Mouse (Mus musculus) CD4-positive helper T cell, adult 2 months (primary cell): ENCODE results near the gene Comp.

Experiments used
- DNase-seq: peaks from one replicate; pipeline ENCODE4 v3.0.0-alpha.2; 2012; ENCODE audit warnings: low read depth, missing footprints, low spot score

The Comp gene

GRCm38 (mm10) chr8:70373397-70374317, at the start of gene Comp:
Comp (plus strand) TSS chr8:70373558.
- DNase-seq, result no peak

DNA sequence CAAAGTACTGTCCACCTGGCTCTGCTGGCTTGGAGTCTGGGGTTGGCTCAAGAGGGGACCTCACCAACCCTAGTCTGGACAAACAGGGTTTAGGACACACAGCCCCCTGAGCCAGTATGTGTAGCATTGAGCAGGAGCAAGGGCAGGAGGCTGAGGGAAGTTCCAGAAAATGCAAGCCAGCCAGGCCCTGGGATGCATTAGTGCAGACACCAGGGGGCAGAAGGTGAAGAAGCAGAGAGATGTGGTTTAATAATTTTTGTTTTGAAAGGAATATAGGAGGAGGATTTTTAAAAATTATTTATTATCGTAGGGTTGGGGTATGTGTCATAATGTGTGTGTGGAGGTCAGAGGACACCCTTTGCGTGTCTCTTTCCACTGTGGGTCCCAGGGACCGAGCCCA, 49.6 kb upstream of the Comp start:
- DNase-seq, result no peak

- DNase-seq, result no peak
These were observed 45.8 kb upstream of the Comp start for GRCm38 (mm10) chr8:70327512-70327911.

DNA sequence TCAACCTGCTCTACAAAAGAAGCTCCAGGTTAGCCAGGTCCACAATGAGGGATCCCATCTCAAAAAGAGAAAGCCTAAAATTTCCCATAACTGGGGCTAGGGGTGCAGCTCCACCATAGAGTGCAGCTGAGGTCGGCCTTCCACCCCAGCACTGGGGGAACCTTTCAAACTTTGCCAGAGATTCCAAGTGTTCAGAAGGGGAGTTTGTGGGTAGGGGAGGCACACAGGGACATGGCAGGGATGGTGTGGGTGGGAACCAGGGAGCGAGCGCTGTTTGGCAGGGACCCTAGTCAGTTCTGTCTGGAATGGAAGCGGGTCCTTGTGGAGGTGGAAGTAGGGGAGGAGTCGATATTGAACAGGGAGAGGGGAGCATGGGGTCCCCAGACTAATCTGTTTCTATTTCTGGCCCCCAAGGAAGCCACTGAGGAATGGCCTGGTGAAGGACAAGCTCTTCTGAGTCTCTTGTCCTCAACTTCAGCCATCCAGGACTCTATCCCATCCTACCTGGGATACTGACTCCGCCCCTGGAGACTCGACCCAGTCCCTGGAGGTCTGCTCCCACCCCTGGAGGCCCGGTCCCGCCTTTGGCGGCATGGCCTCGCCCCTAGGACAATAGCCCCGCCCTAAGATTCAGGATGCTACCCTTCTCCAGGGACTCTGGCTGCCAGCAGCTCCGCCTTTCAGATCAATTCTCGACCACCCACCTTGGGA, 44.1 kb upstream of the Comp start, which contains the start of gene Gdf1:
Gene Gdf1, plus strand, starts transcription at position 694 of the 711 bp plus-strand sequence.
- DNase-seq, result no peak

- DNase-seq, result no peak
These were observed 43.3 kb upstream of the Comp start for GRCm38 (mm10) chr8:70329835-70330740.

- no peak for DNase-seq
These were observed 42.5 kb upstream of the Comp start for GRCm38 (mm10) chr8:70330741-70331364.

DNA sequence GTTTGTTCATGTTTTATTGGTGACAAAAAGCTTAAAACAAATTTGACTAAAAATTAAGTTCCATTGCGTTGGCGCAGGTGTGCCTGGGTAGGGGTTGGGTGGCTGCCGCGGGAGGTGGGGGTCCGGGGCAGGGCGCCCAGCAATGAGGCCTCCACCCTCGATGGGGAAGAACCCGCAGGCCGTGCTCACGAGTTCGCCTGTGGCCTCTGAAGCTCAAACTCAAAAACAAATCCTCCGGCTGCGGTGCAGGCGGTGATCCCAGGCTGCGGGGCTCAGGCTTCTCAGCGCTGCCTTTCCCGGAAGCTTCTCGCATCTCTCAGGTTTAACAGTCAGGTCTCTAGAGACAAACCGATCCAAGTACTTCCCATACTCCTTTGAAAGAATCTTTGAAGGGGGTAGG, 41.8 kb upstream of the Comp start:
- no peak for DNase-seq

DNA sequence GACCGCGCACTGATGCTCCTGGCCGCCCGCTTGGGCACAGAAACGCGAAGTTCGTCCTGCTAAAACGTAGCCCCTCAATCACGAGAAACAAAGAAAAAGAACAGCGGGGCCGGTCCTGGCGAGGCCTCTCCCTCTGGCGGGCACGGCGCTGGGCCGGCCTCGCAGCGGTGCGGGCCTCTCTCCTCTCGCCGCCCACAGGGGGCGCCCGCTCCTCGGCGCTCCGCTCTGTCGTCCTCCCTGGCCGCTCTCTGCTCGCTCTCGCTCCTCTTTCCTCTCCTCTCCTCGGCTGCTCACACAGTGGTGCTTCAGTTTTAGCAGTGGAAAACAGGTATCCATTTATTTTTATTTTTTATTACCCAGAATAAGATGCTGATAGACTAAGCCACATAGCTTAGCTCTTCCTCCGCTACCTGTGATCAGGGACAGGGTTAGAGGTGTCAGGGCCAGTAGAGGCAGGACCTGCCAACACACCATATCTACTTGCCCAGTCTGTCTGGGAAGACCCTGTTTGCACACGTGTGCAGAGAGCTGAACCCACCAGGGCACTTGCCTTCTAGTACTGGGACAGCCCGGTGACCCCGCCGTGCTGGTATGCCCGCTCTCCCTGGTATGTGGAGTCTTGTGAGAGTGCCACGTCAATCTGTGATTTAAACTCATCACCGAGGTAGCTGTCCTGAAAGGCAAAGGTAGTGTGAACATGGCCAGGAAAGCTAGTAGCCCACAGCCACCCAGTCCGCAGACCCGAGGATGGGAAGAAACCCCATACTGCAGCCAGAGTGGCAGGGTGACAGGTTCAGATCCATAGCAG, 41.1 kb upstream of the Comp start:
- no peak for DNase-seq

GRCm38 (mm10) chr8:70332878-70333202, 40.5 kb upstream of the Comp start:
- DNase-seq, result no peak

GRCm38 (mm10) chr8:70338931-70339330, 34.4 kb upstream of the Comp start:
- DNase-seq, result no peak

DNA sequence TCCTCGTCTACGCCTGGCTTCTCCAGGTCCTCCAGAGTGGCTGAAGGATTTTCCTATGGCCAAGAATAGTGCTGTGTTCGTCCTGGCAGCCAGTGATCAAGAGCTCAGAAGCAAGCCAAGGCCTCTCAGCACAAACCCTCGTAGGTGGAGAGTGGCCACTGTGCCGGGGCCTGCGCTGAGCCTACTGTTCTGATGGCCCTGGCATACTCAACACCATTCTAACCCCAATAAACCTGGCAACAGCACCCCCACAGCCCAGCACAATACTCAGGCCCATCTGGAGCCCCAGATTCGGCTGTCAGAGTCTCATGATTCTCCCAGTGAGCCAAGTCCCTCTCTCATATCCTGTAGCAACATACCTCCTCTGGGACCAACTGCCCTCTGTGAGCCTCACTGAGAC, 32.7 kb upstream of the Comp start:
- DNase-seq, result no peak

GRCm38 (mm10) chr8:70342007-70342406, 31.4 kb upstream of the Comp start:
- DNase-seq, result no peak

GRCm38 (mm10) chr8:70343076-70343475, 30.3 kb upstream of the Comp start:
- no peak for DNase-seq

DNA sequence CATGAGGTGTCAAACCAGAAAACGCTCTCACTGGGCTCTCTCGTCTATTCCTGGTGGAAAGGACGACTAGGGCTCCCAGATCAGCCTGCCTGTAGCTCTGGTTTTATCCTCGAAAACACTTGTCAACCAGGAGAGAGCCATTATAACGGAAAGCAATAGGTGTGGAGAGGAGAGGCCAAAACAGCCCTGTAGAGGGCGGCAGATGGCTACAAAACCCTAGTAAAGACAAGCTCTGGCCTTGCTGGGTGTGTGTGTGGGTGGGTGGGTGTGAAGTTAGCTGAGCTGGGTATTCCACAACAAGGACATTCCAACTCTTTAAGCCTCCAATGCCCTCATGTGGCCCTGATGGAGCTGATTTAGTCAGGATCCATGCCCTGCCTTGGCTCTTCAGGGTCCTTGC, 29.7 kb upstream of the Comp start:
- peak; percentile 38 for DNase-seq

DNA sequence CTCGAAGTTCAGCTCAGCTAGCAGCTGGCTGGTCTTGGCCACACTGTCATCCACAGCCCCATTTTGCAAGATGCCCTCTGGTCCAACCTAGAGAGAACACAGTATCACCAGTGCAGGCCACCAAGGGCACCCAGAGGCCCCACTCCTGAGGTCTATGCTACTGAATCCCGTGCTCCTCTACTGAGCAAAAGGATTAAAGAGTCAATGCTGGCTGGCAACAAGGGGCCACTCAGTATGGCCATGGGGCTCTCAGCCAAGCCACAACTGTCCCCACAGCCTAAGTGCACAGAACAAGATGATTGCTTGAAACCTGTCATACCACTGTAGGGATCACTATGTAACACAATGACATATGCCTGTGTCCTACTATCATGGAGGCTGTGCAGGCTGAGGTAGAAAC, 29.1 kb upstream of the Comp start:
- no peak for DNase-seq

- no peak for DNase-seq
These were observed 25.9 kb upstream of the Comp start for GRCm38 (mm10) chr8:70347443-70347842.

DNA sequence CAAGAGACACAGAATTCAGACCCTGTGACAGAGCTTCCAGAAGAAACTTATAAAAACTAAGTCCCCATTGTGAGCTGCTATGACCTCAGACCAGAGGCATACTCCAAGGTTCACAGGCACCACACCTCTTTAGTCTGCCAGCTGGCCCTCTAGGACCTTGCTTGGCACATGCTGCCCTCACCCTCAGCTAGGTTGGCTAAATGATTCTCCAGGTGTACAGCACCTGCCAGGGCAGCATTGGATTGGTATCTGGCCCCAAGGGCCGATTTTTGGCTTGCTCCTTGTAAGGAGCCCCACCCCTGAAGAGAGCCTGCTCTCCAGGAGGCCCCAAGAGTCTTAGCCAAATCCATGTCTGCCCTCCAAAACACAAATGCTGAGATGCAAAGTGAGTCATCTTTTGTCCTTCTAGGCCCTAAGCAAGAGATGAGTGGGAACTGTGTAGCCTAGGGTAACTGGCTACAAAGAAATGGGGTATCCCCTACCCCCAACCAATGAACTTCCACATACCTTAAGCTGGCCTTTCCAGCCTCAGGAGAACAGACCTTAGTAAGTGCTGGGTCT, 25.4 kb upstream of the Comp start:
- no peak for DNase-seq

DNA sequence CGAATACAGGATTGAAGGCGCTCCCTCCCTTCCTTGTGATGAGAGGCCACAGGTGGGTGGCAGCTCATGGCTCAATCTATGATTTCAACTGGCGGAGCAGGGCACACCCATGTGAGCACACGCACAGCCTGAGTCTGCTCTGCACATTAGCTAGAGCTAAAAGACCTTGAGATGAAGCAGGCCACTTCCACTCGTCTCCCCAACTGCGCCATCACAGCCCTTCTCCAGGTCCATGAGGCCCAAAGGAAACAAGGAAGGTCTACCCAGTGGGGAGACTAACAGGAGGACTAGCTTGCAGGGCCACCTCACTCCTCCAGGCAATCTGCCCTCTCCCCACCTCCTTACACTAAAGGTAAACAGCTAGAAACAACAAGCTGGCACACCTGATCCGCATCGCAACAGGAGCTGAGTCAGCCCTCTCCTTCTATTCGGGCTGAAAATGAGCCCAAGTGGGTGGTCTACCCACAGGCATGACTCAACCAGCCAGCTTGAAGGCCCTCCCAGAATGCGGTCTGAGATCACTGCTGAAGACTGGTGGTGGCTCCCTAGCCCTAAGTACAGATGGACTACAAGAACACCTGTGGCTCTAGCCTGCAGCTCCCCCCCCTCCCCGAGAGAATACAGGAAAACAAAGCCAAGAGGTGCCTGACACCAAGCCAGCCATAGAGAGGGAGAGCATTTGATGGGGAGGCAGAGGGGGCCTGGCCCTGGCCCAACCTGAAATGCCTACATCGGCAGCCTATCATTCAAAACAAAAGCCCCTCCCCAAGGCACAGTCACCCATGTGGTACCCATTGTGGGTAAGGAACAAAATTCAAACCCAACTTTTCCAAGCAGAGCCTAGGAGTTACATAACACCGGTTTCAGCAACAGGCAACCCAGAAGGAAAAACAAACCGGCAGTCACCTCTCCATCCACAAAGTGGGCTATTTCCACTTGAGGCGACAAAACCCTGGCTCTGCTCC, 22.0 kb upstream of the Comp start:
- peak; percentile 31 for DNase-seq

DNA sequence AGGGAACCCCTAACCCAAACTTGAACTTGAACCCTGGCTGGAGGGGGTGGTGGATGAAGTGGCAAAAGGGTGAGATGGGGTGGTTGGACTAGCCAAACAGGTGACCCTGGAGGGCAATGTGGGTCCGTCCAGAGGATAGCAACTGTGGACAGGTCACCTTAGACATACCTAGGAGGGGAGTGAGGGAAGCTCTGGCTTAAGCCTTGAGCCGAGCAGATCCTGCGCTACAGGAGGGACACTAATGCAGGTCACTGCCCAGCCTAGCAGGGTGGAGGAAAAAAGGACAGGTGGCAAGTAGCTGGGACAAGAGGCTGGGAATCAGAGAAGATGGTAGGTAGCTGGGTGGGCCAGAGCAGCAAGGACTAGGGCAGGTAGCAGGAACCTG, 21.4 kb upstream of the Comp start:
- no peak for DNase-seq
